Mouse (Mus musculus) erythroblast, embryonic 14.5 days (primary cell): ENCODE results near the gene Uaca.

Experiments
- GATA1 ChIP-seq: IDR thresholded peaks from 2 replicates; pipeline ENCODE4 v1.6.1; 2012; ENCODE audit warnings: low read length, inconsistent platforms, mixed read lengths
- TAL1 ChIP-seq: IDR thresholded peaks from 3 replicates; pipeline ENCODE4 v1.6.1; 2012; ENCODE audit warnings: low read length, inconsistent platforms, mixed read lengths

GRCm38 (mm10) chr9:60874055-60874392 lies 79.7 kb downstream of the Uaca start:
- no peak for TF ChIP-seq GATA1
- TF ChIP-seq TAL1: no peak
